Comparison of ENCODE assay signal across 8 mouse cellular contexts in genomic region chr7:75366285-75366882, GRCm38 (mm10). TPM values are rescaled to one million over a fixed set of nuclear protein-coding genes. Genes with fewer than 3 reads are reported as not detected.
A peak's percentile ranks its signal among the peaks of the same experiment; 100 is the strongest.
DNase-seq lines count a peak whose midpoint lies in the region; ATAC-seq and TF ChIP-seq lines count a peak whose summit lies in the region.

No protein-coding gene starts in this region.

- no peak overlapping the region for H3K4me3 ChIP-seq in liver, embryonic 12.5 days
- H3K4me3 ChIP-seq in kidney, adult 2 months (ENCODE audit: insufficient read depth, low read depth, low read length), result no peak overlapping the region
- no peak overlapping the region for H3K4me3 ChIP-seq in limb, embryonic 12.5 days (replicated peaks)

- no peaks in the 10 kb centered on the region for H3K9me3 ChIP-seq in liver, embryonic 12.5 days (replicated peaks)
- no peaks in the 10 kb centered on the region for H3K9me3 ChIP-seq in limb, embryonic 12.5 days

- no peak; the same call in 1 of the 2 replicates for ATAC-seq in liver, embryonic 12.5 days
- 0 out of 2 replicates have a peak, but pooled peaks have one; percentile 21 for ATAC-seq in limb, embryonic 12.5 days (ENCODE audit: insufficient number of reproducible peaks, insufficient read depth, low FRiP score, low TSS enrichment, low read depth)
- ATAC-seq in monocyte, adult 5-6 weeks (replicated peaks; ENCODE audit: insufficient number of reproducible peaks, low FRiP score, low TSS enrichment, poor library complexity, severe bottlenecking), result peak; percentile 44

- H3K27ac ChIP-seq in liver, embryonic 12.5 days, result no peak overlapping the region
- H3K27ac ChIP-seq in kidney, adult 2 months (ENCODE audit: insufficient read depth, low read depth, low read length), result no peak overlapping the region
- H3K27ac ChIP-seq in limb, embryonic 12.5 days, result no peak overlapping the region

- peak; percentile 68 for DNase-seq in liver
- peak; percentile 75 for DNase-seq in embryo, embryonic 9.5 days (ENCODE audit: extremely low spot score)
- DNase-seq in heart, adult 11 months, result peak; percentile 90
- DNase-seq in kidney, adult 2 months, result peak; percentile 74
- DNase-seq in spleen, postnatal 10 days (ENCODE audit: low spot score in 2 of 2), result peak; percentile 51 to 85

- peaks cover 7% of the 10 kb centered on the region for H3K4me1 ChIP-seq in liver, embryonic 12.5 days
- H3K4me1 ChIP-seq in kidney, adult 2 months (ENCODE audit: control insufficient read depth, insufficient read depth, low read length), result no peaks in the 10 kb centered on the region
- no peaks in the 10 kb centered on the region for H3K4me1 ChIP-seq in limb, embryonic 12.5 days (replicated peaks)

- no peaks in the 10 kb centered on the region for H3K36me3 ChIP-seq in liver, embryonic 12.5 days
- no peaks in the 10 kb centered on the region for H3K36me3 ChIP-seq in kidney, adult 2 months (ENCODE audit: control insufficient read depth, insufficient read depth, low read length)
- H3K36me3 ChIP-seq in limb, embryonic 12.5 days, result no peaks in the 10 kb centered on the region

- WGBS in liver, embryonic 12.5 days (ENCODE audit: insufficient replicate concordance), result 5% methylated on average over 8 of the region's 8 CpGs
- WGBS in kidney, adult 2 months, result 3% methylated on average over 8 of the region's 8 CpGs
- WGBS in limb, embryonic 12.5 days, result 9% methylated on average over 8 of the region's 8 CpGs

- peak; percentile 99 for TF ChIP-seq CTCF in kidney, adult 2 months (conservative IDR thresholded peaks at IDR 0.05; ENCODE audit: insufficient read depth, insufficient read length, low read depth, low read length)

- no peaks in the 10 kb centered on the region for H3K27me3 ChIP-seq in liver, embryonic 12.5 days (replicated peaks)
- H3K27me3 ChIP-seq in kidney, adult 2 months (replicated peaks; ENCODE audit: control insufficient read depth, insufficient read depth, low read length), result no peaks in the 10 kb centered on the region
- peaks cover 6% of the 10 kb centered on the region; the same call in 1 of the 2 replicates for H3K27me3 ChIP-seq in limb, embryonic 12.5 days

- no peak overlapping the region for H3K4me2 ChIP-seq in liver, embryonic 12.5 days
- H3K4me2 ChIP-seq in limb, embryonic 12.5 days, result no peak overlapping the region

- no peak for TF ChIP-seq POLR2A in kidney, adult 2 months (IDR thresholded peaks at IDR 0.05; ENCODE audit: low read depth, low read length)

- H3K9ac ChIP-seq in liver, embryonic 12.5 days, result no peak overlapping the region
- no peak overlapping the region for H3K9ac ChIP-seq in limb, embryonic 12.5 days (replicated peaks)

RNA-seq across cellular contexts. Expression of gene Sv2b, which starts 57.3 kb away (rescaled TPM):
- 0.02 and 0.05 TPM in 2 replicates for polyA plus RNA-seq in liver, embryonic 12.5 days (2016; fragmentation: Nextera tagmentation; extraction: Ambion mirVana)
- polyA plus RNA-seq in kidney, adult 2 months (2012; rRNA removed), result not detected in 2 replicates
- polyA plus RNA-seq in limb, embryonic 12.5 days (2016; fragmentation: Nextera tagmentation; extraction: Ambion mirVana), result 1.6 and 1.8 TPM in 2 replicates
- total RNA-seq in monocyte, adult 5-6 weeks (2017), result 0.10 to 1.1 TPM in 2 of 3 replicates, not detected in the other
